Mouse (Mus musculus) liver, embryonic 12.5 days (tissue): ENCODE measurements around the gene Iqsec1. TPM values are rescaled to one million over a fixed set of nuclear protein-coding genes. Genes with fewer than 3 reads are reported as not detected.

Source experiments
- ATAC-seq: fragments of 200-750 bp; cut with Nextera tagmentation; 2 replicates; pipeline ENCODE4 v1.8.0; 2017; ENCODE audit warnings: moderate number of reproducible peaks, mild to moderate bottlenecking, moderate library complexity
- H3K27ac ChIP-seq: fragments of 300-500 bp; sonication (generic); 2 replicates; pipeline ENCODE4 v1.5.1; 2016; ENCODE audit warnings: mild to moderate bottlenecking
- H3K27me3 ChIP-seq: fragments of 300-500 bp; sonication (generic); replicated peaks from 2 replicates; pipeline ENCODE4 v1.6.1; 2016; ENCODE audit warnings: mild to moderate bottlenecking, moderate library complexity
- H3K36me3 ChIP-seq: fragments of 300-500 bp; sonication (generic); 2 replicates; pipeline ENCODE4 v1.6.1; 2016; ENCODE audit warnings: mild to moderate bottlenecking, moderate library complexity
- H3K4me1 ChIP-seq: fragments of 300-500 bp; sonication (generic); 2 replicates; pipeline ENCODE4 v1.6.1; 2016
- H3K4me2 ChIP-seq: fragments of 300-500 bp; sonication (generic); 2 replicates; pipeline ENCODE4 v1.6.1; 2016; ENCODE audit warnings: mild to moderate bottlenecking, moderate library complexity
- H3K4me3 ChIP-seq: fragments of 300-500 bp; sonication (generic); 2 replicates; pipeline ENCODE4 v1.5.1; 2016; ENCODE audit warnings: mild to moderate bottlenecking, moderate library complexity
- H3K9ac ChIP-seq: fragments of 300-500 bp; sonication (generic); 2 replicates; pipeline ENCODE4 v1.6.1; 2016; ENCODE audit warnings: mild to moderate bottlenecking, moderate library complexity
- H3K9me3 ChIP-seq: fragments of 300-500 bp; sonication (generic); replicated peaks from 2 replicates; pipeline ENCODE4 v1.6.1; 2016; ENCODE audit warnings: mild to moderate bottlenecking, moderate library complexity
- WGBS: fragments of 180-500 bp; shearing (Covaris S2); methylation state at CpG from one replicate; pipeline ENCODE4 v1.1.7; 2016; ENCODE audit not compliant: insufficient replicate concordance; 5-methylcytosine and 5-hydroxymethylcytosine counted together
- polyA plus RNA-seq: library from polyadenylated mRNA; unstranded; fragments of >200 nt; fragmentation: Nextera tagmentation; extraction: Ambion mirVana; gene quantifications from 2 replicates; pipeline ENCODE4 v1.2.1, GENCODE M21; 2016

Iqsec1 gene
- polyA plus RNA-seq, 1 experiment from 2014 or later, result 3.9 TPM

- H3K4me3 ChIP-seq, result no peak overlapping the region
- H3K27me3 ChIP-seq, result peaks cover 28% of the 10 kb centered on the region
- no peaks in the 10 kb centered on the region for H3K36me3 ChIP-seq
- H3K9me3 ChIP-seq, result no peaks in the 10 kb centered on the region
- no peak overlapping the region for H3K9ac ChIP-seq
- no peak overlapping the region for H3K4me2 ChIP-seq
- H3K27ac ChIP-seq, result no peak overlapping the region
- H3K4me1 ChIP-seq, result peaks cover 15% of the 10 kb centered on the region; the same call in 1 of the 2 replicates
- ATAC-seq, result no peak
- 44% methylated on average over 5 of the region's 5 CpGs for WGBS
These were observed 258.7 kb downstream of the Iqsec1 start for GRCm38 (mm10) chr6:90729829-90730228.

- 0% methylated on average over 1 of the region's 1 CpGs for WGBS
- no peaks in the 10 kb centered on the region for H3K9me3 ChIP-seq
- H3K9ac ChIP-seq, result no peak overlapping the region
- no peak overlapping the region for H3K4me3 ChIP-seq
- no peak overlapping the region for H3K27ac ChIP-seq
- no peaks in the 10 kb centered on the region for H3K36me3 ChIP-seq
- peaks cover 14% of the 10 kb centered on the region for H3K27me3 ChIP-seq
- ATAC-seq, result peak; percentile 74
- no peak overlapping the region for H3K4me2 ChIP-seq
- peaks cover 15% of the 10 kb centered on the region; the same call in 1 of the 2 replicates for H3K4me1 ChIP-seq
These were observed 260.0 kb downstream of the Iqsec1 start for GRCm38 (mm10) chr6:90728491-90728931.

GRCm38 (mm10) chr6:90727826-90728225 is 260.7 kb downstream of the Iqsec1 start:
- Histone ChIP-seq H3K9me3 (no peaks in the 10 kb centered on the region), H3K27ac (no peak overlapping the region), H3K4me1 (peaks cover 15% of the 10 kb centered on the region; the same call in 1 of the 2 replicates), H3K27me3 (peaks cover 8% of the 10 kb centered on the region), H3K4me2 (no peak overlapping the region), H3K36me3 (no peaks in the 10 kb centered on the region), H3K4me3 (no peak overlapping the region), H3K9ac (0 out of 2 replicates have a peak overlapping the region, but pooled peaks have one; percentile 10)
- 75% methylated on average over 3 of the region's 3 CpGs for WGBS
- no peak for ATAC-seq

GRCm38 (mm10) chr6:90726711-90727122 is 261.8 kb downstream of the Iqsec1 start:
- Histone ChIP-seq H3K27me3 (peaks cover 5% of the 10 kb centered on the region), H3K4me3 (no peak overlapping the region), H3K4me1 (peaks cover 15% of the 10 kb centered on the region; the same call in 1 of the 2 replicates), H3K36me3 (no peaks in the 10 kb centered on the region), H3K27ac (no peak overlapping the region), H3K9ac (no peak overlapping the region), H3K4me2 (no peak overlapping the region), H3K9me3 (no peaks in the 10 kb centered on the region)
- ATAC-seq, result no peak
- WGBS, result 58% methylated on average over 2 of the region's 2 CpGs

DNA sequence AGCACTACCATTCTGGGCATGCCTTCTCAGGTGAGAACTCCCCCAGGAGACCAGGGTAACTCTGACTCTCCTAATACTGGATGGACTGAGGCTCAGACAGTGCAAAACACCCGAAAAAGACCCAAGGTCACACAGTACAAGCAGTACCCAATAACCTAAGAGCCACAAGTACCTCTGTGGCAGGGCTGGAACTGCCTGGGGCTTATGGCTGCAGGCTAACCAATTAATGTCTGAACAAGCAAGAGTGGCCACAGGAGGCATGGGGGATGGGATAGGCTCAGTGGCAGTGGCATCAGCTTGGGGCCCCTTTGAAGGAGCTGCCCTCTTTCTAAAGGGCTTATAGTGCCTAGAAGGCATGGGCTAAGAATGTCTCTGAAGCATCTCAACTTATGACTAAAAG is 263.0 kb downstream of the Iqsec1 start:
- Histone ChIP-seq H3K27me3 (no peaks in the 10 kb centered on the region; the same call in 1 of the 2 replicates), H3K27ac (no peak overlapping the region), H3K9ac (no peak overlapping the region), H3K4me3 (no peak overlapping the region), H3K4me1 (peaks cover 17% of the 10 kb centered on the region), H3K9me3 (no peaks in the 10 kb centered on the region), H3K36me3 (no peaks in the 10 kb centered on the region), H3K4me2 (no peak overlapping the region)
- no peak for ATAC-seq
- 54% methylated on average over 1 of the region's 1 CpGs for WGBS

DNA sequence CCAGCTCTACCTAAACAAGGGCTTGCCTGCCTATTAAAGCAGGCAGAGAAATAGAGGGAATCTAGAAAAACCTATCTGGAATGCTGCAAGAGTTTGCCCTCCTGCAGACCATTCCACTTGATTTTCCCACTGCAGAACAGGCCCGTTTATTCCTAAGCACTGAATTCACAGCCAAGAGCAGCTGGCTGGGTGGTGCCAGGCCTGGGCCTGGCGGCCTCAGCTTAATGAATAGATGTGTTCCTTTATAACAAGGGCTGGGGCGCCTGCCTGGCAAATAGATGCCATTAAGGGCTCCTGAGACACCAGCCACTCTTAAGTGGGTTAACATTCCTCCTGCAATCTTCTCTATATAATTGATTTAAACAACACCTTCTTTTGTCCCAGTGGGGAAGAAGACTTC is 265.5 kb downstream of the Iqsec1 start:
- no peaks in the 10 kb centered on the region for H3K36me3 ChIP-seq
- H3K4me1 ChIP-seq, result peaks cover 23% of the 10 kb centered on the region
- 63% methylated on average over 3 of the region's 3 CpGs for WGBS
- no peak overlapping the region for H3K27ac ChIP-seq
- no peaks in the 10 kb centered on the region for H3K27me3 ChIP-seq
- H3K9me3 ChIP-seq, result no peaks in the 10 kb centered on the region
- no peak overlapping the region for H3K9ac ChIP-seq
- no peak overlapping the region for H3K4me2 ChIP-seq
- no peak overlapping the region for H3K4me3 ChIP-seq
- no peak for ATAC-seq

DNA sequence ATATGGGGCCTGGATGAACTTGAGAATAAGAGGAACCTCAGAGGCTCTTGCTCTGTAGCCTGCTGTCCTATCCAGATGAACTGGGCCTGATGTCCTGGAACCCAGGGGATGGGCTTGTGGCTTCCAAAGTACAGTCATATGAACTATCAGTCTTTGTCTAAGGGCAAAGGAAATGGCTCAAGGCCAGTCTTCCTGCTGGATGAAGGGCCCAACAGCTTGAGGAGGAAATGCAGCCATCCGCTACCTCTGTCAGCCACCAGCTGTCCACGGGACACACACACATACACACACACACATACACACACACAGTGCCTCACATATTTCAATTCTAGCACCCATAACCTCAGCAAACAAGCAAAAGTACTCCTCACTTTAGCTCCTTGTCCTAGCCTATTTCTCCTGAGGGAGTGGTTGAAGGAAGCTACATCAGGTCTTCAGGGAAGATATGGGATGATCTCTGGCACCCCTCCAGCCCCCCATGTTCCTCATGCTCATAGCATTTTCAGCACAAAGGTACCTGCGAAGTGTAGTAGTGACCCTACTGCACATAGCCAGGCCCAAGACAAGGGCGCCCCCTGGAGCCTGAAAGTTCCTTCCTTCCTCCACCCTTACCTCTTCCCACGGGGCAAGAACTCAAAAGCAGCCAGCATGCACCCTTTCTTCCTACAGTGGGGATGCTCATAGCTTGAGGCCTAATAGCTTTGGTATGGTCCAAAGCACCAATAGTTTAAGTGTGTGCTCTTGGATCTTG is 267.3 kb downstream of the Iqsec1 start:
- no peak overlapping the region for H3K4me3 ChIP-seq
- ATAC-seq, result peak; percentile 55
- no peak overlapping the region for H3K4me2 ChIP-seq
- WGBS, result 28% methylated on average over 5 of the region's 5 CpGs
- peaks cover 25% of the 10 kb centered on the region for H3K4me1 ChIP-seq
- no peaks in the 10 kb centered on the region for H3K27me3 ChIP-seq
- no peaks in the 10 kb centered on the region for H3K36me3 ChIP-seq
- no peak overlapping the region for H3K27ac ChIP-seq
- H3K9ac ChIP-seq, result no peak overlapping the region
- no peaks in the 10 kb centered on the region for H3K9me3 ChIP-seq

DNA sequence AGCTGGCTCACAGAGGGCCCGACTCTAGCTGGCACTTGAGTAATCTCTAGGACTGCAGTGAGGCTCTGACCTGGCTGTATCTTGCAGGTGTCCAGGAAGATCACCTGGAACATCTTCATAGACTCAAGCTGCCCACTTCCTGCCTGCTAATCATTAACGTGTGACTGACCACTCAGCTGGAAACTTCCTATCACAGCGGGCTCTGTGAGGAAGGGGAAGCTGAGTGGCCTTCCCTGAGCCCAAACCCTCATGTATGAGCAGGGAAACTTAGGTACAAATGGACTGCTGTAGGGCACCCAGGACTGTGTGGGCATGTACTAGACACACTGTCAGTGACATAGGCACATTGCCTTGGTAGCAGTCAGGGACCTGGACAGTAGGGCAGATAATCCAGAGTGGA is 268.3 kb downstream of the Iqsec1 start:
- Histone ChIP-seq H3K4me2 (no peak overlapping the region), H3K9ac (no peak overlapping the region), H3K4me3 (no peak overlapping the region), H3K36me3 (no peaks in the 10 kb centered on the region), H3K4me1 (peaks cover 30% of the 10 kb centered on the region), H3K9me3 (no peaks in the 10 kb centered on the region), H3K27me3 (no peaks in the 10 kb centered on the region), H3K27ac (no peak overlapping the region; the same call in 1 of the 2 replicates)
- 41% methylated on average over 3 of the region's 3 CpGs for WGBS
- ATAC-seq, result no peak

GRCm38 (mm10) chr6:90719402-90719801 is 269.1 kb downstream of the Iqsec1 start:
- no peak overlapping the region for H3K9ac ChIP-seq
- 80% methylated on average over 6 of the region's 6 CpGs for WGBS
- H3K4me3 ChIP-seq, result no peak overlapping the region
- H3K4me2 ChIP-seq, result no peak overlapping the region
- H3K27me3 ChIP-seq, result no peaks in the 10 kb centered on the region
- no peaks in the 10 kb centered on the region for H3K9me3 ChIP-seq
- ATAC-seq, result no peak
- H3K36me3 ChIP-seq, result 0 out of 2 replicates have a peak, but pooled peaks cover under 1% of the 10 kb centered on the region
- peaks cover 37% of the 10 kb centered on the region for H3K4me1 ChIP-seq
- H3K27ac ChIP-seq, result no peak overlapping the region

GRCm38 (mm10) chr6:90718477-90718876 is 270.0 kb downstream of the Iqsec1 start:
- 76% methylated on average over 3 of the region's 3 CpGs for WGBS
- no peak overlapping the region for H3K27ac ChIP-seq
- no peak for ATAC-seq

GRCm38 (mm10) chr6:90717711-90718110 is 270.8 kb downstream of the Iqsec1 start:
- Histone ChIP-seq H3K4me1 (peaks cover 54% of the 10 kb centered on the region), H3K4me2 (no peak overlapping the region), H3K9ac (no peak overlapping the region), H3K36me3 (0 out of 2 replicates have a peak, but pooled peaks cover 7% of the 10 kb centered on the region), H3K9me3 (no peaks in the 10 kb centered on the region), H3K4me3 (no peak overlapping the region), H3K27me3 (no peaks in the 10 kb centered on the region), H3K27ac (no peak overlapping the region)
- 35% methylated on average over 1 of the region's 1 CpGs for WGBS
- no peak for ATAC-seq

More at GRCm38 (mm10) chr6:90718477-90718876, 270.0 kb downstream of the Iqsec1 start:
- Histone ChIP-seq H3K4me2 (no peak overlapping the region), H3K9ac (no peak overlapping the region), H3K4me3 (no peak overlapping the region), H3K36me3 (0 out of 2 replicates have a peak, but pooled peaks cover 7% of the 10 kb centered on the region), H3K9me3 (no peaks in the 10 kb centered on the region), H3K27me3 (no peaks in the 10 kb centered on the region), H3K4me1 (peaks cover 47% of the 10 kb centered on the region)

DNA sequence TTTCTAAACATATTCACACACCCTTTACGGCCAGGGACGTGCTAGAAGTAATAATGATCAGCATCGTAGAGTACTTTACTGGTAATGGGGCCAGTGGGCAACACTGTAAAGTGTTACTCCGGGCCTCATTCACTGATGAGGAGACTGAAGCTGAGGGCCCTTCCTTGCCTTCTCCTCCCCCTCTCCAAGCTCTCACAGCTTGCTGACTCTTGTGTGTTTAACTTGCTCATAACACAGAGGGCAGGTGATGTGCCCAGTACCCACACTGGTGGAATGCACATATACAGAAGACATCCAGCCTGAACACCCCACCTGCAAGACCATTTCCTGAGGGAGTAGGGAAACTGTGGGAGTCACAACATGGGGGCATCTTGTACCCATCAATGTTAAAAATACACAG is 271.6 kb downstream of the Iqsec1 start:
- Histone ChIP-seq H3K9me3 (no peaks in the 10 kb centered on the region), H3K9ac (peak overlapping the region; percentile 93; the same call in 1 of the 2 replicates), H3K27ac (no peak overlapping the region), H3K4me1 (peaks cover 63% of the 10 kb centered on the region), H3K4me2 (peak overlapping the region; percentile 81), H3K36me3 (0 out of 2 replicates have a peak, but pooled peaks cover 7% of the 10 kb centered on the region), H3K27me3 (no peaks in the 10 kb centered on the region), H3K4me3 (peak overlapping the region; percentile 75)
- ATAC-seq, result no peak
- 44% methylated on average over 4 of the region's 4 CpGs for WGBS
